Mouse (Mus musculus): Measurements from ENCODE around the gene Tst. TPM values are rescaled to one million over a fixed set of nuclear protein-coding genes. Genes with fewer than 3 reads are reported as not detected.

The Tst gene
- polyA plus RNA-seq, 1 experiment from 2014 or later = 43.5 TPM

GRCm38 (mm10) chr15:78422046-78422956 is 16.6 kb upstream of the Tst start:
- 18% methylated on average over 16 of the region's 16 CpGs for WGBS
- no peak overlapping the region for H3K9ac ChIP-seq (ENCODE audit: low read depth, low read length)

DNA sequence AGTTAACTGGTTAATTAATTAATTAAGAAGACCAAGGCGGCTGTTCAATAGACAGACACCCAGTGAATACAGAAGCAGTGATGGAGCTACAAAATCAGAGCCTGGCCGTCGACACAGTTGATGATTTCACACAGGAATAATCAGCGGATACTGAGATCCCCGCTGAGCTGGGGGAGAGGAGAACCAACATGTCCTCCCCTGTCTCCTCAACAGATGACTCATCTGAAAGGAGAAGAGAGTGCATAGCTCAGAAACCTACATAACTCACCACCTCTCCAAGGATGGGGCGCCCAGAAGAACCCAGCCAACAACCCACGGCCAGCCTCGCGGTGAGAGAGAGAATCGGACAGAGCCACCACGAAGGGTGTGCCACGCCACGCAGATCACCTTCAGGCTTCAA is 14.7 kb upstream of the Tst start:
- Histone ChIP-seq H3K27me3 (replicated peaks; ENCODE audit: control insufficient read depth, insufficient read depth, low read length) (no peaks in the 10 kb centered on the region), H3K27ac (ENCODE audit: low read depth, low read length) (no peak overlapping the region), H3K9me3 (ENCODE audit: control insufficient read depth, low read length) (no peaks in the 10 kb centered on the region), H3K4me3 (ENCODE audit: low read length) (no peak overlapping the region), H3K4me2 (ENCODE audit: low read length) (no peak overlapping the region), H3K9ac (ENCODE audit: low read depth, low read length) (no peak overlapping the region), H3K4me1 (ENCODE audit: control insufficient read depth, insufficient read depth, low read depth, low read length) (peaks cover 3% of the 10 kb centered on the region), H3K36me3 (ENCODE audit: control insufficient read depth, insufficient read depth, low read length) (no peaks in the 10 kb centered on the region)
- ATAC-seq = no peak
- 80% methylated on average over 13 of the region's 13 CpGs for WGBS

More at GRCm38 (mm10) chr15:78422046-78422956, 16.6 kb upstream of the Tst start:
- H3K4me1 ChIP-seq (ENCODE audit: control insufficient read depth, insufficient read depth, low read depth, low read length) = peaks cover 3% of the 10 kb centered on the region
- H3K4me2 ChIP-seq (ENCODE audit: low read length) = peak overlapping the region; percentile 31; the same call in 1 of the 2 replicates
- no peaks in the 10 kb centered on the region for H3K36me3 ChIP-seq (ENCODE audit: control insufficient read depth, insufficient read depth, low read length)
- H3K4me3 ChIP-seq (ENCODE audit: low read length) = no peak overlapping the region
- H3K27ac ChIP-seq (ENCODE audit: low read depth, low read length) = no peak overlapping the region
- no peaks in the 10 kb centered on the region for H3K27me3 ChIP-seq (replicated peaks; ENCODE audit: control insufficient read depth, insufficient read depth, low read length)
- no peaks in the 10 kb centered on the region for H3K9me3 ChIP-seq (ENCODE audit: control insufficient read depth, low read length)
- peak; percentile 70; the same call in 1 of the 2 replicates for ATAC-seq

GRCm38 (mm10) chr15:78416937-78417336 is 11.2 kb upstream of the Tst start:
- H3K9ac ChIP-seq (ENCODE audit: low read depth, low read length) = no peak overlapping the region
- H3K9me3 ChIP-seq (ENCODE audit: control insufficient read depth, low read length) = no peaks in the 10 kb centered on the region
- 23% methylated on average over 4 of the region's 4 CpGs for WGBS
- H3K36me3 ChIP-seq (ENCODE audit: control insufficient read depth, insufficient read depth, low read length) = no peaks in the 10 kb centered on the region
- no peak overlapping the region for H3K27ac ChIP-seq (ENCODE audit: low read depth, low read length)
- H3K4me2 ChIP-seq (ENCODE audit: low read length) = no peak overlapping the region
- no peaks in the 10 kb centered on the region for H3K27me3 ChIP-seq (replicated peaks; ENCODE audit: control insufficient read depth, insufficient read depth, low read length)
- no peaks in the 10 kb centered on the region for H3K4me1 ChIP-seq (ENCODE audit: control insufficient read depth, insufficient read depth, low read depth, low read length)
- no peak overlapping the region for H3K4me3 ChIP-seq (ENCODE audit: low read length)
- ATAC-seq = no peak

DNA sequence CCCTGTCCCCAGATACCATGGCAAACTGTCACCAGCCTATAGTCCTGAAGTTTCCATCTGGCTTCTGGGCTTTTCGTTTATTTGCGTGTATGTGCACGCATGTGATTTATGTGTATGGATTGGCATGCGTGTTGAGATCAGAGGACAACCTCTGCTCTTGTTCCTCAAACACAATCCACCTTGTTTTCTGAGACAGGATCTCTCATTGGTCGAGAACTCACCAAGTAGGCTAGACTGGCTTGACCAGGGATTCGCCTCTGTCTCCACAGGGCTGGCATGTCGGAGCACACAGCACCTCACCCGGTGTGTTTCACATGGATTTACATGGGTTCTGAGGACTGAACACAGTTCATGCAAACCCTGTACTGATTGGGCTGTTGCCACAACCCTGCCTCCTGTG is 8.4 kb upstream of the Tst start:
- no peak overlapping the region for H3K4me3 ChIP-seq (ENCODE audit: low read length)

GRCm38 (mm10) chr15:78413719-78414117 is 8.0 kb upstream of the Tst start:
- no peak overlapping the region for H3K9ac ChIP-seq (ENCODE audit: low read depth, low read length)
- H3K4me2 ChIP-seq (ENCODE audit: low read length) = no peak overlapping the region
- ATAC-seq = no peak
- no peak overlapping the region for H3K27ac ChIP-seq (ENCODE audit: low read depth, low read length)
- peaks cover 10% of the 10 kb centered on the region for H3K27me3 ChIP-seq (replicated peaks; ENCODE audit: control insufficient read depth, insufficient read depth, low read length)
- H3K9me3 ChIP-seq (ENCODE audit: control insufficient read depth, low read length) = no peaks in the 10 kb centered on the region
- peaks cover 11% of the 10 kb centered on the region; the same call in 1 of the 2 replicates for H3K4me1 ChIP-seq (ENCODE audit: control insufficient read depth, insufficient read depth, low read depth, low read length)
- 55% methylated on average over 1 of the region's 1 CpGs for WGBS
- no peaks in the 10 kb centered on the region for H3K36me3 ChIP-seq (ENCODE audit: control insufficient read depth, insufficient read depth, low read length)
- H3K4me3 ChIP-seq (ENCODE audit: low read length) = no peak overlapping the region

More for the DNA sequence above, 8.4 kb upstream of the Tst start:
- no peak for ATAC-seq
- no peak overlapping the region for H3K27ac ChIP-seq (ENCODE audit: low read depth, low read length)
- H3K36me3 ChIP-seq (ENCODE audit: control insufficient read depth, insufficient read depth, low read length) = no peaks in the 10 kb centered on the region
- no peaks in the 10 kb centered on the region for H3K9me3 ChIP-seq (ENCODE audit: control insufficient read depth, low read length)
- peaks cover 11% of the 10 kb centered on the region; the same call in 1 of the 2 replicates for H3K4me1 ChIP-seq (ENCODE audit: control insufficient read depth, insufficient read depth, low read depth, low read length)
- peaks cover 8% of the 10 kb centered on the region for H3K27me3 ChIP-seq (replicated peaks; ENCODE audit: control insufficient read depth, insufficient read depth, low read length)
- no peak overlapping the region for H3K9ac ChIP-seq (ENCODE audit: low read depth, low read length)
- H3K4me2 ChIP-seq (ENCODE audit: low read length) = no peak overlapping the region
- WGBS = 94% methylated on average over 8 of the region's 8 CpGs

DNA sequence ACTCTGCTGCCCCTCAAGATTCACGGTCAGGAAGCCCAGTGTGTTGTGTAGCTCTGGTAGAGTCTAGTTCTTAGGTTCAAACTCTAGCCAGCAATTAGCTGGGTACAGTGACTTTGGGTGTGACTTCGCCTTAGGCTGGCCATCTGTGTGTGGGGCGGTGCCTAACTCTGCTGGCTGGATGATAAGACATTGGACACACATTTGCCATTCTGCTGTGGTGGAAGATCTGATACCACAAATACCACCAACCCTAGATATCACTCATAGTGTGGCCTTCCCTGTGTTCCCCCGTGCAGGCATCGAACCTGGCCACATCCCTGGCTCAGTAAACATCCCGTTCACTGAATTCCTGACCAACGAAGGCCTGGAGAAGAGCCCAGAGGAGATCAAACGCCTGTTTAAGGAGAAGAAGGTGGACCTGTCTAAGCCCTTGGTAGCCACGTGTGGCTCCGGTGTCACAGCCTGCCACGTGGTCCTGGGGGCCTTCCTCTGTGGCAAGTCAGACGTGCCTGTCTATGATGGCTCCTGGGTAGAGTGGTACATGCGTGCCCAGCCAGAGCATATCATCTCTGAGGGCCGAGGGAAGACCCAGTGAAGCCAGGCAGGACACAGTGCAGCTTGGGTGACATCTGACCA is 7.5 kb upstream of the Tst start:
- no peak overlapping the region for H3K4me3 ChIP-seq (ENCODE audit: low read length)
- 90% methylated on average over 14 of the region's 14 CpGs for WGBS
- ATAC-seq = no peak

DNA sequence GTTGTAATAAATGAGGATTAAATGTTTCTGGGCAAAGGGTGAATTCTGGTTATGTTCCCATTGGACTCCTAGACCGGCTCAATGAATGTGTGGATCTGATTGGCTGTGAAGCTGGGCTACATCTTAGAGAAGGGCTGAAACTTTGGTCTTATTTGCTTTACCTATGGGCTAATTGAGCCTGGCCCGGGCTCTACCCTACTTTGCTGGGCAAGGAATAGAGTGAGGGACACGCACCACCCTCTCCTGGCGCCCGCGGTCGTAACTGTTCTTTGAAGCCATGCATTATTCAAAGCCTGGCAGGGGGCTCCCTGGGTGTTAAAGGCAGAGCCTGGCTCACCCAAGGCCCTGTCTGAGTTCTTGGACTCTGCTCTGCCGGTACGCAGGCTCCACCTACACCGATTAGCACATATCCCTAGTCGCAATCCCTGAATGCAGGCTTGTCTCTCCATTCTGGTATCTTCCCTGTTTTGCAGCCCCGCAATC is 3.9 kb upstream of the Tst start:
- Histone ChIP-seq H3K4me2 (ENCODE audit: low read length) (peak overlapping the region; percentile 52), H3K36me3 (ENCODE audit: control insufficient read depth, insufficient read depth, low read length) (no peaks in the 10 kb centered on the region), H3K27me3 (replicated peaks; ENCODE audit: control insufficient read depth, insufficient read depth, low read length) (peaks cover 16% of the 10 kb centered on the region), H3K4me1 (ENCODE audit: control insufficient read depth, insufficient read depth, low read depth, low read length) (peaks cover 24% of the 10 kb centered on the region), H3K4me3 (ENCODE audit: low read length) (peak overlapping the region; percentile 21), H3K9me3 (ENCODE audit: control insufficient read depth, low read length) (no peaks in the 10 kb centered on the region), H3K9ac (ENCODE audit: low read depth, low read length) (peak overlapping the region; percentile 36), H3K27ac (ENCODE audit: low read depth, low read length) (no peak overlapping the region)
- WGBS = 16% methylated on average over 12 of the region's 12 CpGs
- no peak for ATAC-seq

More for the DNA sequence above, 7.5 kb upstream of the Tst start:
- Histone ChIP-seq H3K27ac (ENCODE audit: low read depth, low read length) (no peak overlapping the region), H3K4me2 (ENCODE audit: low read length) (no peak overlapping the region), H3K4me1 (ENCODE audit: control insufficient read depth, insufficient read depth, low read depth, low read length) (peaks cover 11% of the 10 kb centered on the region; the same call in 1 of the 2 replicates), H3K9me3 (ENCODE audit: control insufficient read depth, low read length) (no peaks in the 10 kb centered on the region), H3K9ac (ENCODE audit: low read depth, low read length) (no peak overlapping the region), H3K27me3 (replicated peaks; ENCODE audit: control insufficient read depth, insufficient read depth, low read length) (peaks cover 16% of the 10 kb centered on the region), H3K36me3 (ENCODE audit: control insufficient read depth, insufficient read depth, low read length) (no peaks in the 10 kb centered on the region)

- H3K4me1 ChIP-seq (ENCODE audit: control insufficient read depth, insufficient read depth, low read depth, low read length) = peaks cover 37% of the 10 kb centered on the region
- under 1% methylated on average over 39 of the region's 40 CpGs for WGBS
Measured at GRCm38 (mm10) chr15:78406293-78406934, 707 bp upstream of the Tst start, which contains the start of gene Mpst. Gene Mpst (plus strand): TSS chr15:78406416.

More at GRCm38 (mm10) chr15:78406293-78406934, 707 bp upstream of the Tst start, which contains the start of gene Mpst:
- Histone ChIP-seq H3K4me3 (ENCODE audit: low read length) (peak within 1 kb of the TSS; percentile 79), H3K9ac (ENCODE audit: low read depth, low read length) (peak within 1 kb of the TSS; percentile 80), H3K4me2 (ENCODE audit: low read length) (peak within 1 kb of the TSS; percentile 97), H3K27me3 (replicated peaks; ENCODE audit: control insufficient read depth, insufficient read depth, low read length) (peaks cover 16% of the 10 kb centered on the region), H3K27ac (ENCODE audit: low read depth, low read length) (peak within 1 kb of the TSS; percentile 95), H3K36me3 (ENCODE audit: control insufficient read depth, insufficient read depth, low read length) (no peaks in the 10 kb centered on the region), H3K9me3 (ENCODE audit: control insufficient read depth, low read length) (no peaks in the 10 kb centered on the region)
- peak; percentile 91 for ATAC-seq

All from hindbrain, embryonic 16.5 days (tissue).